Mouse (Mus musculus): ENCODE data around the gene Spag4. TPM values are rescaled to one million over a fixed set of nuclear protein-coding genes. Genes with fewer than 3 reads are reported as not detected.

Gene Spag4
- polyA plus RNA-seq (2014; fragmentation: Nextera tagmentation; extraction: Ambion mirVana) = 4.7 and 5.5 TPM in 2 replicates

GRCm38 (mm10) chr2:156065099-156066041 lies at the start of gene Spag4:
TSS of gene Spag4 (plus strand) at chr2:156065175.
- under 1% methylated on average over 67 of the region's 81 CpGs for WGBS

GRCm38 (mm10) chr2:156018106-156018505 lies 46.9 kb upstream of the Spag4 start:
- H3K4me3 ChIP-seq (ENCODE audit: low read depth, low read length) = no peak overlapping the region
- H3K9me3 ChIP-seq (ENCODE audit: control insufficient read depth, low read length) = no peaks in the 10 kb centered on the region
- no peaks in the 10 kb centered on the region for H3K27me3 ChIP-seq (ENCODE audit: control insufficient read depth, insufficient read depth, low read length)
- 82% methylated on average over 3 of the region's 3 CpGs for WGBS
- peaks cover 23% of the 10 kb centered on the region for H3K36me3 ChIP-seq (ENCODE audit: control insufficient read depth, insufficient read depth, low read length)
- H3K4me1 ChIP-seq (ENCODE audit: control insufficient read depth, insufficient read depth, low read length) = no peaks in the 10 kb centered on the region
- DNase-seq (ENCODE audit: low spot score) = no peak
- H3K9ac ChIP-seq (ENCODE audit: low read length) = no peak overlapping the region
- no peak for ATAC-seq (ENCODE audit: insufficient read depth, low FRiP score, low TSS enrichment)
- H3K27ac ChIP-seq (ENCODE audit: low read depth, low read length) = no peak overlapping the region
- H3K4me2 ChIP-seq (ENCODE audit: low read depth) = no peak overlapping the region

More at GRCm38 (mm10) chr2:156065099-156066041, at the start of gene Spag4:
- Histone ChIP-seq H3K4me2 (ENCODE audit: low read depth) (peak within 1 kb of the TSS; percentile 95), H3K9me3 (ENCODE audit: control insufficient read depth, low read length) (no peaks in the 10 kb centered on the region), H3K27ac (ENCODE audit: low read depth, low read length) (peak within 1 kb of the TSS; percentile 67; the same call in 1 of the 2 replicates), H3K4me3 (ENCODE audit: low read depth, low read length) (peak within 1 kb of the TSS; percentile 69), H3K4me1 (ENCODE audit: control insufficient read depth, insufficient read depth, low read length) (peaks cover 8% of the 10 kb centered on the region; the same call in 1 of the 2 replicates), H3K9ac (ENCODE audit: low read length) (peak within 1 kb of the TSS; percentile 92), H3K36me3 (ENCODE audit: control insufficient read depth, insufficient read depth, low read length) (peaks cover 2% of the 10 kb centered on the region; the same call in 1 of the 2 replicates), H3K27me3 (ENCODE audit: control insufficient read depth, insufficient read depth, low read length) (no peaks in the 10 kb centered on the region)
- peak; percentile 77 for ATAC-seq (ENCODE audit: insufficient read depth, low FRiP score, low TSS enrichment)
- DNase-seq (ENCODE audit: low spot score) = peak; percentile 83

GRCm38 (mm10) chr2:156021219-156021618 lies 43.8 kb upstream of the Spag4 start:
- H3K9me3 ChIP-seq (ENCODE audit: control insufficient read depth, low read length) = no peaks in the 10 kb centered on the region
- DNase-seq (ENCODE audit: low spot score) = no peak
- ATAC-seq (ENCODE audit: insufficient read depth, low FRiP score, low TSS enrichment) = no peak
- H3K4me2 ChIP-seq (ENCODE audit: low read depth) = no peak overlapping the region
- H3K27ac ChIP-seq (ENCODE audit: low read depth, low read length) = no peak overlapping the region
- no peaks in the 10 kb centered on the region for H3K27me3 ChIP-seq (ENCODE audit: control insufficient read depth, insufficient read depth, low read length)
- no peak overlapping the region for H3K4me3 ChIP-seq (ENCODE audit: low read depth, low read length)
- 88% methylated on average over 8 of the region's 8 CpGs for WGBS
- H3K36me3 ChIP-seq (ENCODE audit: control insufficient read depth, insufficient read depth, low read length) = peaks cover 5% of the 10 kb centered on the region
- no peaks in the 10 kb centered on the region for H3K4me1 ChIP-seq (ENCODE audit: control insufficient read depth, insufficient read depth, low read length)
- no peak overlapping the region for H3K9ac ChIP-seq (ENCODE audit: low read length)

- H3K4me3 ChIP-seq (ENCODE audit: low read depth, low read length) = no peak overlapping the region
- no peak overlapping the region for H3K27ac ChIP-seq (ENCODE audit: low read depth, low read length)
- H3K9me3 ChIP-seq (ENCODE audit: control insufficient read depth, low read length) = no peaks in the 10 kb centered on the region
- no peak for ATAC-seq (ENCODE audit: insufficient read depth, low FRiP score, low TSS enrichment)
- 94% methylated on average over 2 of the region's 2 CpGs for WGBS
- DNase-seq (ENCODE audit: low spot score) = no peak
- H3K9ac ChIP-seq (ENCODE audit: low read length) = no peak overlapping the region
- no peak overlapping the region for H3K4me2 ChIP-seq (ENCODE audit: low read depth)
- H3K4me1 ChIP-seq (ENCODE audit: control insufficient read depth, insufficient read depth, low read length) = no peaks in the 10 kb centered on the region
- 0 out of 2 replicates have a peak, but pooled peaks cover 2% of the 10 kb centered on the region for H3K36me3 ChIP-seq (ENCODE audit: control insufficient read depth, insufficient read depth, low read length)
- no peaks in the 10 kb centered on the region for H3K27me3 ChIP-seq (ENCODE audit: control insufficient read depth, insufficient read depth, low read length)
These were observed 43.2 kb upstream of the Spag4 start for GRCm38 (mm10) chr2:156021765-156022164.

- no peak overlapping the region for H3K27ac ChIP-seq (ENCODE audit: low read depth, low read length)
- H3K27me3 ChIP-seq (ENCODE audit: control insufficient read depth, insufficient read depth, low read length) = no peaks in the 10 kb centered on the region
- no peaks in the 10 kb centered on the region for H3K9me3 ChIP-seq (ENCODE audit: control insufficient read depth, low read length)
- no peak overlapping the region for H3K4me3 ChIP-seq (ENCODE audit: low read depth, low read length)
- no peak overlapping the region for H3K9ac ChIP-seq (ENCODE audit: low read length)
- H3K4me1 ChIP-seq (ENCODE audit: control insufficient read depth, insufficient read depth, low read length) = no peaks in the 10 kb centered on the region
- no peak overlapping the region for H3K4me2 ChIP-seq (ENCODE audit: low read depth)
- DNase-seq (ENCODE audit: low spot score) (no peak), ATAC-seq (ENCODE audit: insufficient read depth, low FRiP score, low TSS enrichment) (no peak)
- H3K36me3 ChIP-seq (ENCODE audit: control insufficient read depth, insufficient read depth, low read length) = no peaks in the 10 kb centered on the region
These were observed 39.5 kb upstream of the Spag4 start for GRCm38 (mm10) chr2:156025482-156025881.

- H3K4me2 ChIP-seq (ENCODE audit: low read depth) = no peak overlapping the region
- ATAC-seq (ENCODE audit: insufficient read depth, low FRiP score, low TSS enrichment) (no peak), DNase-seq (ENCODE audit: low spot score) (no peak)
- H3K27ac ChIP-seq (ENCODE audit: low read depth, low read length) = no peak overlapping the region
- no peak overlapping the region for H3K9ac ChIP-seq (ENCODE audit: low read length)
- 88% methylated on average over 3 of the region's 3 CpGs for WGBS
- no peaks in the 10 kb centered on the region for H3K4me1 ChIP-seq (ENCODE audit: control insufficient read depth, insufficient read depth, low read length)
- H3K27me3 ChIP-seq (ENCODE audit: control insufficient read depth, insufficient read depth, low read length) = no peaks in the 10 kb centered on the region
- H3K4me3 ChIP-seq (ENCODE audit: low read depth, low read length) = no peak overlapping the region
- no peaks in the 10 kb centered on the region for H3K9me3 ChIP-seq (ENCODE audit: control insufficient read depth, low read length)
- H3K36me3 ChIP-seq (ENCODE audit: control insufficient read depth, insufficient read depth, low read length) = no peaks in the 10 kb centered on the region
These were observed 25.6 kb upstream of the Spag4 start for GRCm38 (mm10) chr2:156039390-156039789.

- no peaks in the 10 kb centered on the region for H3K9me3 ChIP-seq (ENCODE audit: control insufficient read depth, low read length)
- ATAC-seq (ENCODE audit: insufficient read depth, low FRiP score, low TSS enrichment) (no peak), DNase-seq (ENCODE audit: low spot score) (no peak)
- H3K4me3 ChIP-seq (ENCODE audit: low read depth, low read length) = no peak overlapping the region
- no peak overlapping the region for H3K4me2 ChIP-seq (ENCODE audit: low read depth)
- WGBS = 83% methylated on average over 8 of the region's 8 CpGs
- H3K4me1 ChIP-seq (ENCODE audit: control insufficient read depth, insufficient read depth, low read length) = no peaks in the 10 kb centered on the region
- no peak overlapping the region for H3K9ac ChIP-seq (ENCODE audit: low read length)
- H3K27ac ChIP-seq (ENCODE audit: low read depth, low read length) = no peak overlapping the region
- no peaks in the 10 kb centered on the region for H3K36me3 ChIP-seq (ENCODE audit: control insufficient read depth, insufficient read depth, low read length)
- no peaks in the 10 kb centered on the region for H3K27me3 ChIP-seq (ENCODE audit: control insufficient read depth, insufficient read depth, low read length)
These were observed 22.1 kb upstream of the Spag4 start for GRCm38 (mm10) chr2:156042903-156043302.

- 7% methylated on average over 19 of the region's 19 CpGs for WGBS
These were observed 17.0 kb upstream of the Spag4 start for GRCm38 (mm10) chr2:156047929-156048328.

GRCm38 (mm10) chr2:156052816-156053215 lies 12.2 kb upstream of the Spag4 start, which contains the start of gene Fer1l4:
TSS of gene Fer1l4 (minus strand) at chr2:156052947.
- Histone ChIP-seq H3K9me3 (ENCODE audit: control insufficient read depth, low read length) (no peaks in the 10 kb centered on the region), H3K27me3 (ENCODE audit: control insufficient read depth, insufficient read depth, low read length) (no peaks in the 10 kb centered on the region), H3K9ac (ENCODE audit: low read length) (no peak within 1 kb of the TSS), H3K27ac (ENCODE audit: low read depth, low read length) (no peak within 1 kb of the TSS), H3K4me3 (ENCODE audit: low read depth, low read length) (no peak within 1 kb of the TSS), H3K4me1 (ENCODE audit: control insufficient read depth, insufficient read depth, low read length) (no peaks in the 10 kb centered on the region), H3K36me3 (ENCODE audit: control insufficient read depth, insufficient read depth, low read length) (no peaks in the 10 kb centered on the region), H3K4me2 (ENCODE audit: low read depth) (no peak within 1 kb of the TSS)
- DNase-seq (ENCODE audit: low spot score) = no peak
- no peak for ATAC-seq (ENCODE audit: insufficient read depth, low FRiP score, low TSS enrichment)
- 89% methylated on average over 9 of the region's 9 CpGs for WGBS

More at GRCm38 (mm10) chr2:156047929-156048328, 17.0 kb upstream of the Spag4 start:
- Histone ChIP-seq H3K27me3 (ENCODE audit: control insufficient read depth, insufficient read depth, low read length) (no peaks in the 10 kb centered on the region), H3K9me3 (ENCODE audit: control insufficient read depth, low read length) (no peaks in the 10 kb centered on the region), H3K4me3 (ENCODE audit: low read depth, low read length) (no peak overlapping the region), H3K4me1 (ENCODE audit: control insufficient read depth, insufficient read depth, low read length) (no peaks in the 10 kb centered on the region), H3K4me2 (ENCODE audit: low read depth) (peak overlapping the region; percentile 7; the same call in 1 of the 2 replicates), H3K9ac (ENCODE audit: low read length) (no peak overlapping the region), H3K27ac (ENCODE audit: low read depth, low read length) (no peak overlapping the region), H3K36me3 (ENCODE audit: control insufficient read depth, insufficient read depth, low read length) (no peaks in the 10 kb centered on the region)
- DNase-seq (ENCODE audit: low spot score) (no peak), ATAC-seq (ENCODE audit: insufficient read depth, low FRiP score, low TSS enrichment) (no peak)

All from neural tube, embryonic 11.5 days (tissue).